Mouse (Mus musculus) gonadal fat pad, adult 2 months (tissue): ENCODE data around the gene Rfc5. TPM values are rescaled to one million over a fixed set of nuclear protein-coding genes. Genes with fewer than 3 reads are reported as not detected.
"Not testable (repeated sequence)": the region's sequence is repeated elsewhere in the genome, so short reads cannot be mapped to it uniquely, and the experiment has no call there.

Experiments
- DNase-seq: peaks from one replicate; pipeline ENCODE4 v3.0.0-alpha.2; 2012; ENCODE audit warnings: low read depth
- polyA plus RNA-seq: library from polyadenylated mRNA; depleted of rRNA; stranded (reverse); fragments of >200 nt; gene quantifications from 2 replicates; pipeline ENCODE4 v1.2.3, GENCODE M21; 2012; rRNA removed

The Rfc5 gene
- 18.5 and 19.8 TPM in 2 replicates for polyA plus RNA-seq

- DNase-seq: peak; percentile 31
Observed at GRCm38 (mm10) chr5:117388877-117389276, at the start of gene Rfc5. Gene Rfc5, minus strand, starts transcription at chr5:117389047.

- not testable (repeated sequence) for DNase-seq
Observed at GRCm38 (mm10) chr5:117433501-117433900, 44.7 kb upstream of the Rfc5 start.

- no peak for DNase-seq
Observed at GRCm38 (mm10) chr5:117417442-117417841, 28.6 kb upstream of the Rfc5 start.

- no peak for DNase-seq
Observed at GRCm38 (mm10) chr5:117415011-117415912, 26.4 kb upstream of the Rfc5 start.

GRCm38 (mm10) chr5:117414611-117415010 is 25.8 kb upstream of the Rfc5 start:
- no peak for DNase-seq

GRCm38 (mm10) chr5:117413507-117414501 is 25.0 kb upstream of the Rfc5 start, which contains the start of gene Ksr2:
Gene Ksr2, plus strand, starts transcription at chr5:117414000.
- DNase-seq: no peak

- no peak for DNase-seq
Observed at GRCm38 (mm10) chr5:117409369-117409768, 20.5 kb upstream of the Rfc5 start.

- no peak for DNase-seq
Observed at GRCm38 (mm10) chr5:117408216-117408615, 19.4 kb upstream of the Rfc5 start.

GRCm38 (mm10) chr5:117404671-117405070 is 15.8 kb upstream of the Rfc5 start:
- DNase-seq: not testable (repeated sequence)

- DNase-seq: no peak
Observed at GRCm38 (mm10) chr5:117403609-117404008, 14.8 kb upstream of the Rfc5 start.

GRCm38 (mm10) chr5:117399281-117399680 is 10.4 kb upstream of the Rfc5 start:
- DNase-seq: no peak

- DNase-seq: no peak
Observed at GRCm38 (mm10) chr5:117398007-117398550, 9.2 kb upstream of the Rfc5 start.

- DNase-seq: no peak
Observed at GRCm38 (mm10) chr5:117397371-117397770, 8.5 kb upstream of the Rfc5 start.

GRCm38 (mm10) chr5:117396596-117397014 is 7.8 kb upstream of the Rfc5 start:
- no peak for DNase-seq

- DNase-seq: no peak
Observed at GRCm38 (mm10) chr5:117395834-117396233, 7.0 kb upstream of the Rfc5 start.

- DNase-seq: no peak
Observed at GRCm38 (mm10) chr5:117390895-117391294, 2.0 kb upstream of the Rfc5 start.

- DNase-seq: no peak
Observed at GRCm38 (mm10) chr5:117388296-117388751, 523 bp downstream of the Rfc5 start.

- DNase-seq: no peak
Observed at GRCm38 (mm10) chr5:117383198-117383597, 5.6 kb downstream of the Rfc5 start.

- no peak for DNase-seq
Observed at GRCm38 (mm10) chr5:117381785-117382184, 7.1 kb downstream of the Rfc5 start.

GRCm38 (mm10) chr5:117380199-117380598 is 8.6 kb downstream of the Rfc5 start:
- no peak for DNase-seq

- not testable (repeated sequence) for DNase-seq
Observed at GRCm38 (mm10) chr5:117377731-117378130, 11.1 kb downstream of the Rfc5 start.

GRCm38 (mm10) chr5:117376331-117376761 is 12.5 kb downstream of the Rfc5 start:
- no peak for DNase-seq
